Mouse (Mus musculus) heart, postnatal 4 days (tissue): ENCODE data around the gene Slc28a1. TPM values are rescaled to one million over a fixed set of nuclear protein-coding genes. Genes with fewer than 3 reads are reported as not detected.

ENCODE experiments used
- DNase-seq: peaks from one replicate; pipeline ENCODE4 v3.0.0; 2021
- total RNA-seq, 2 experiments: library from RNA; stranded (reverse); gene quantifications; 2 replicates each; pipeline ENCODE4 v1.2.3; 2021

The Slc28a1 gene
- total RNA-seq: under 1 TPM in 1 of 2 experiments, not detected in 1; 0.33 TPM

GRCm38 (mm10) chr7:81114555-81114954, at the start of gene Slc28a1:
Slc28a1 (plus strand) TSS chr7:81114799.
- peak; percentile 47 for DNase-seq

- DNase-seq: no peak
Measured at GRCm38 (mm10) chr7:81066714-81067113, 47.9 kb upstream of the Slc28a1 start.

GRCm38 (mm10) chr7:81072463-81072862, 42.1 kb upstream of the Slc28a1 start:
- peak; percentile 83 for DNase-seq

GRCm38 (mm10) chr7:81073273-81073672, 41.3 kb upstream of the Slc28a1 start:
- DNase-seq: no peak

- no peak for DNase-seq
Measured at GRCm38 (mm10) chr7:81074546-81074945, 40.1 kb upstream of the Slc28a1 start.

- no peak for DNase-seq
Measured at GRCm38 (mm10) chr7:81075299-81075698, 39.3 kb upstream of the Slc28a1 start.

- DNase-seq: no peak
Measured at GRCm38 (mm10) chr7:81075732-81076131, 38.9 kb upstream of the Slc28a1 start.

GRCm38 (mm10) chr7:81077009-81077408, 37.6 kb upstream of the Slc28a1 start:
- peak; percentile 73 for DNase-seq

- peak; percentile 77 for DNase-seq
Measured at GRCm38 (mm10) chr7:81078740-81079139, 35.9 kb upstream of the Slc28a1 start.

- DNase-seq: no peak
Measured at GRCm38 (mm10) chr7:81093420-81093965, 21.1 kb upstream of the Slc28a1 start.

- DNase-seq: no peak
Measured at GRCm38 (mm10) chr7:81094104-81094757, 20.4 kb upstream of the Slc28a1 start.

- no peak for DNase-seq
Measured at GRCm38 (mm10) chr7:81100341-81100740, 14.3 kb upstream of the Slc28a1 start.

- no peak for DNase-seq
Measured at GRCm38 (mm10) chr7:81102854-81103253, 11.7 kb upstream of the Slc28a1 start.

- no peak for DNase-seq
Measured at GRCm38 (mm10) chr7:81105525-81105924, 9.1 kb upstream of the Slc28a1 start.

GRCm38 (mm10) chr7:81108226-81108625, 6.4 kb upstream of the Slc28a1 start:
- no peak for DNase-seq

GRCm38 (mm10) chr7:81109717-81110651, 4.6 kb upstream of the Slc28a1 start:
- peak; percentile 80 for DNase-seq

- DNase-seq: no peak
Measured at GRCm38 (mm10) chr7:81110791-81111190, 3.8 kb upstream of the Slc28a1 start.

GRCm38 (mm10) chr7:81111729-81112128, 2.9 kb upstream of the Slc28a1 start:
- no peak for DNase-seq

- DNase-seq: peak; percentile 61
Measured at GRCm38 (mm10) chr7:81112686-81113360, 1.8 kb upstream of the Slc28a1 start.

- DNase-seq: no peak
Measured at GRCm38 (mm10) chr7:81121099-81121498, 6.5 kb downstream of the Slc28a1 start.

GRCm38 (mm10) chr7:81122808-81123207, 8.2 kb downstream of the Slc28a1 start:
- no peak for DNase-seq

- no peak for DNase-seq
Measured at GRCm38 (mm10) chr7:81123553-81123952, 9.0 kb downstream of the Slc28a1 start.

GRCm38 (mm10) chr7:81124773-81125172, 10.2 kb downstream of the Slc28a1 start:
- peak; percentile 54 for DNase-seq
